In genomic region chr14:9468654-9469053, GRCm38 (mm10) we compare ENCODE assay signal across 19 mouse cellular contexts.
"Had no signal": no experiment of that assay in that cellular context is flagged by ENCODE, and none has a peak within 500 bp of the region (broad histone marks: within the 10 kb centered on the region; RNA-seq: fewer than 3 reads in every experiment).

No protein-coding gene starts in this region.

- DNase-seq: gastrocnemius, postnatal 14 days; gastrocnemius, postnatal 36 days; heart, adult 18-20 months; heart, postnatal 10 days; heart, postnatal 4 days; kidney, postnatal 25 days; liver; liver, embryonic 13.5 days had no signal

- H3K4me3 ChIP-seq: heart, embryonic 10.5 days; heart, embryonic 12.5 days; hindbrain, embryonic 10.5 days; hindbrain, embryonic 13.5 days; hindbrain, embryonic 15.5 days; layer of hippocampus, adult 2 months; limb, embryonic 10.5 days; limb, embryonic 12.5 days; liver, embryonic 13.5 days; liver, embryonic 15.5 days had no signal

- ATAC-seq: hindbrain, postnatal 0 days had no signal

- H3K27ac ChIP-seq: hindbrain, embryonic 13.5 days; hindbrain, embryonic 15.5 days; hindbrain, postnatal 0 days; layer of hippocampus, adult 2 months; limb, embryonic 12.5 days; liver, embryonic 13.5 days; liver, embryonic 15.5 days had no signal

- H3K36me3 ChIP-seq: heart, embryonic 10.5 days; heart, embryonic 12.5 days; hindbrain, embryonic 10.5 days; hindbrain, embryonic 13.5 days; hindbrain, embryonic 15.5 days; limb, embryonic 10.5 days; limb, embryonic 12.5 days; liver, embryonic 13.5 days; liver, embryonic 15.5 days had no signal

- H3K27me3 ChIP-seq: heart, embryonic 12.5 days; hindbrain, embryonic 13.5 days; hindbrain, embryonic 15.5 days; limb, embryonic 12.5 days; liver, embryonic 13.5 days; liver, embryonic 15.5 days had no signal

- H3K9me3 ChIP-seq: heart, embryonic 10.5 days; heart, embryonic 12.5 days; hindbrain, embryonic 10.5 days; hindbrain, embryonic 13.5 days; hindbrain, embryonic 15.5 days; limb, embryonic 10.5 days; limb, embryonic 12.5 days; liver, embryonic 13.5 days; liver, embryonic 15.5 days had no signal

- H3K9ac ChIP-seq: heart, embryonic 12.5 days; hindbrain, embryonic 13.5 days; hindbrain, embryonic 15.5 days; limb, embryonic 12.5 days; liver, embryonic 13.5 days; liver, embryonic 15.5 days had no signal

- H3K4me1 ChIP-seq: hindbrain, embryonic 13.5 days; hindbrain, embryonic 15.5 days had no signal

- H3K4me2 ChIP-seq: heart, embryonic 12.5 days; hindbrain, embryonic 13.5 days; hindbrain, embryonic 15.5 days; limb, embryonic 12.5 days; liver, embryonic 11.5 days; liver, embryonic 13.5 days; liver, embryonic 15.5 days had no signal
